ENCODE assay signal across 25 mouse cellular contexts in the genomic region with DNA sequence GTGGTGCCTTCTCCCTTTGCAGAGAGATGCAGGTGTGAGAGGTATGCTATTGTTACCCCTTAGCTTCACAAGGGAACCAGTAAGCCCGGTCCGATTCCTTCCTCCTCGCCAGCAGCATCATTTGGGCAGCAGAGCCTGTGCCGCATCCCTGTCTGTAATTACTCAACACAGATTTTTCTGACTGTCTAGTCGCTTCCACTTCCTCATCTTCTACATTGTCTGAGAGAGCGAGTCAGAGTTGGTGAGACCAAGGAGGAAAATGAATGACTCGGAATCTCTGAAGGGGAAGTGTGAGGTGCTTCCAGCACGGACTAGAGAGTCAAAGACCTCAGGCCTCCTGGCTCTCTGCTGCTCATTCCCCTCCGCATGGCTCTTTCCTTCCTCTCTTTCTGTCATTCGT.
DNase-seq lines count a peak whose midpoint lies in the region; ATAC-seq and TF ChIP-seq lines count a peak whose summit lies in the region.
"Had no signal": no experiment of that assay in that cellular context is flagged by ENCODE, and none has a peak within 500 bp of the region (broad histone marks: within the 10 kb centered on the region; RNA-seq: fewer than 3 reads in every experiment).

No protein-coding gene starts in this region.

- H3K4me3 ChIP-seq in lung, adult 2 months (replicated peaks; ENCODE audit: extremely low read depth, low read depth, low read length), result no peak overlapping the region
- H3K4me3 ChIP-seq: embryonic facial prominence, embryonic 10.5 days; forebrain, embryonic 12.5 days; gastrocnemius, adult 2 months; heart, adult 2 months; hindbrain, embryonic 10.5 days; liver, embryonic 13.5 days; midbrain, embryonic 13.5 days; neural tube, embryonic 15.5 days had no signal

- no peaks in the 10 kb centered on the region for H3K4me1 ChIP-seq in lung, adult 2 months (ENCODE audit: control insufficient read depth, insufficient read depth, low read length)
- H3K4me1 ChIP-seq: forebrain, embryonic 12.5 days; hindbrain, embryonic 10.5 days; midbrain, embryonic 13.5 days; neural tube, embryonic 15.5 days had no signal

- intact Hi-C loops in heart, postnatal 14 days (cut with DNase I), result no loop called here

- WGBS in lung, adult 2 months, result 81% methylated on average over 10 of the region's 10 CpGs

- DNase-seq in heart, adult 11 months, result peak; percentile 95
- DNase-seq in heart, postnatal 14 days, result no peak
- peak; percentile 24 to 27 for DNase-seq in lung, adult 18-20 months
- DNase-seq in lung, adult 2 months, result no peak
- peak; percentile 34 for DNase-seq in lung, postnatal 25 days (ENCODE audit: low spot score)
- no peak for DNase-seq in adrenal gland, postnatal 14 days
- no peak for DNase-seq in right cerebral cortex, postnatal 36 days (ENCODE audit: low spot score in 2 of 2)
- DNase-seq: adrenal gland, postnatal 25 days; cerebellum, adult 18-20 months; cerebellum, postnatal 36 days; gastrocnemius, adult 2 months; heart, adult 2 months; liver, embryonic 13.5 days; retina, postnatal 1 day; right cerebral cortex, postnatal 4 days had no signal

- ATAC-seq in neutrophil, adult 5-6 weeks (ENCODE audit: extremely low read depth, insufficient number of reproducible peaks, low FRiP score, poor library complexity, severe bottlenecking), result peak; percentile 38; the same call in 1 of the 2 replicates
- ATAC-seq: activated CD4-positive, CD25-positive, alpha-beta regulatory T cell, adult 4 months; CD4-positive, CD25-positive, alpha-beta regulatory T cell, adult 4 months; hindbrain, postnatal 0 days; intestine, postnatal 0 days; midbrain, embryonic 13.5 days had no signal

- no peak for TF ChIP-seq CTCF in lung, adult 2 months (IDR thresholded peaks at IDR 0.05; ENCODE audit: insufficient read depth, low read length)

- TF ChIP-seq POLR2A in lung, adult 2 months (IDR thresholded peaks at IDR 0.05; ENCODE audit: borderline replicate concordance, extremely low read depth, low read depth, low read length), result no peak

Comparison
In these comparisons a context has a peak if more than half of its experiments do, and no peak if none do; other contexts are left out.
1. DNase-seq: peak in heart, adult 11 months (single experiment), lung, adult 18-20 months (2 of 2) and lung, postnatal 25 days (single experiment); none in heart, postnatal 14 days (0 of 2), lung, adult 2 months (single experiment), adrenal gland, postnatal 14 days (single experiment) and right cerebral cortex, postnatal 36 days (0 of 2).